Mouse (Mus musculus) gastrocnemius, adult 2 months (tissue): ENCODE results near the gene Hoxd10. TPM values are rescaled to one million over a fixed set of nuclear protein-coding genes. Genes with fewer than 3 reads are reported as not detected.
A peak's percentile ranks its signal among the peaks of the same experiment; 100 is the strongest.

Experiments used
- DNase-seq: peaks from one replicate; pipeline ENCODE4 v3.0.0; 2022
- H3K27ac ChIP-seq: fragments of 200-600 bp; 2 replicates; pipeline ENCODE4 v1.8.1; 2022; ENCODE audit warnings: mild to moderate bottlenecking
- H3K4me3 ChIP-seq: fragments of 200-600 bp; 2 replicates; pipeline ENCODE4 v1.8.1; 2022; ENCODE audit warnings: mild to moderate bottlenecking, moderate library complexity
- CTCF ChIP-seq: fragments of 200-600 bp; IDR thresholded peaks from 2 replicates; pipeline ENCODE4 v1.8.1; 2022; ENCODE audit warnings: antibody characterized with exemption, mild to moderate bottlenecking, moderate library complexity
- intact Hi-C: fragments of 180-260 bp; cut with DNase I; formaldehyde crosslinking; loops from one replicate; pipeline ENCODE4 v1.15.1; 2025
- total RNA-seq, 2 experiments: library from RNA; stranded (reverse); gene quantifications; 2 replicates each; pipeline ENCODE4 v1.2.3; 2021

The Hoxd10 gene
- total RNA-seq, 2 experiments from 2014 or later, result 4.0 to 4.8 TPM

DNA sequence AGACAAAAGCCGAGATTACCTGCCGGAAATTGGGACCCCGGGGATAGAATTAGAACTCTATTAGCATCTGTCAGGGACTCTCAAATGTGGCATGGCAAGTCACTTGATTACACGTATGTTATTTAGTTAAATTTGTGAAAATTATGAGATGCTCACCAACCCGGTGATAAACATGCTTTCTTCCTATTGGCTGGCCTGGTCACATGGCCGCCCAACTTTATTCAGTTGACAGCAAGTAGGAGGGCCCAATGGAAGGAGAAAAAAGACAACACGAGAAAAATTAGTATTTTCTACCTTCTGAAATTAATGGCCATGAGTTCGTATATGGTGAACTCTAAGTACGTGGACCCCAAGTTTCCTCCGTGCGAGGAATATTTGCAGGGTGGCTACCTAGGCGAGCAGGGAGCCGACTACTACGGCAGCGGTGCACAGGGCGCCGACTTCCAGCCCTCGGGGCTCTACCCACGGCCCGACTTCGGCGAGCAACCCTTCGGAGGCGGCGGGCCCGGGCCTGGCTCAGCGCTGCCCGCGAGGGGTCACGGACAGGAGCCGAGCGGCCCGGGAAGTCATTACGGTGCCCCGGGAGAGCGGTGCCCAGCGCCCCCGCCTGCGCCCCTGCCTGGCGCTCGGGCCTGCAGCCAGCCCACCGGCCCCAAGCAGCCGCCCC lies 35.4 kb downstream of the Hoxd10 start:
- intact Hi-C loops, result no loop called here
- H3K4me3 ChIP-seq, result peak overlapping the region; percentile 65
- no peak for TF ChIP-seq CTCF
- no peak for DNase-seq
- H3K27ac ChIP-seq, result no peak overlapping the region

DNA sequence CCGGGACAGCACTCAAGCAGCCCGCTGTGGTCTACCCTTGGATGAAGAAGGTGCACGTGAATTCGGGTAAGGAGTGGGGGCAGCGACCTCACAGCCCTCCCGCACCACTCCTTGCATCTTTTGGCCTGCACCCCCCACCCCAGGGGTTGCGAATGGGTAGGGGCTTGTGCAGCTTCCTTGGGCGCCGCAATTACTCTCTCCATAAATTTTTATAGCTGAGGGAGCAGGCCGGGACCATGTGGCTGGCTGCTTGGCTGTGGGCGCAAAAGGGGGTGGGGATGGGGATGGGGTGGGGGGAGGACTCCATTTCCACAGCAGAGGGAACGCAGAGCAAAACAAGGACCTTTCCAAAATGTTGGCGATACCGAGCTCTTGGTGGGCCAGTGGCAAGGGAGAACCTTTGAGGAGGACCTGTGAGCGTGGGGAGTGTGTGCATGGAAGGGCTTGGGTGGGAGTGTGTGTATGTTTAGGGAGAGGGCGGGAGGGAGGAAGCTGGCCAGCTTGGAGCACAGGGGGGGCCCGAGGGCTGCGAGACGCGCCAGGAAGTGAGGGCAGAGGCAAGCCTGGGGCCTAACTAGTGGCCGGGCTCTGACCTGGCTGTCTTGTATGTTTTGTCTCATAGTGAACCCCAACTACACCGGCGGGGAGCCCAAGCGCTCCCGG lies 36.0 kb downstream of the Hoxd10 start:
- DNase-seq, result no peak
- intact Hi-C loops, result no loop called here
- H3K27ac ChIP-seq, result no peak overlapping the region
- H3K4me3 ChIP-seq, result peak overlapping the region; percentile 65
- TF ChIP-seq CTCF, result no peak

DNA sequence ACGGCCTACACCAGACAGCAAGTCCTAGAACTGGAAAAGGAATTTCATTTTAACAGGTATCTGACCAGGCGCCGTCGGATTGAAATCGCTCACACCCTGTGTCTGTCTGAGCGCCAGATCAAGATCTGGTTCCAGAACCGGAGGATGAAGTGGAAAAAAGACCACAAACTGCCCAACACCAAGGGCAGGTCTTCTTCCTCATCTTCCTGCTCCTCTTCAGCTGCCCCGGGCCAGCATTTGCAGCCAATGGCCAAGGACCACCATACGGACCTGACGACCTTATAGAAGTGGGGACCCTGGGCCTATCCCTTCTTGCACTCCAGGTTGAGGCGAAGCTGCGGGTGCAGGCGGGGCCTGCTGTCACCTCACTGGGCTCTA lies 36.6 kb downstream of the Hoxd10 start:
- no peak overlapping the region for H3K27ac ChIP-seq
- no peak for TF ChIP-seq CTCF
- no peak overlapping the region for H3K4me3 ChIP-seq
- intact Hi-C loops, result no loop called here
- no peak for DNase-seq

DNA sequence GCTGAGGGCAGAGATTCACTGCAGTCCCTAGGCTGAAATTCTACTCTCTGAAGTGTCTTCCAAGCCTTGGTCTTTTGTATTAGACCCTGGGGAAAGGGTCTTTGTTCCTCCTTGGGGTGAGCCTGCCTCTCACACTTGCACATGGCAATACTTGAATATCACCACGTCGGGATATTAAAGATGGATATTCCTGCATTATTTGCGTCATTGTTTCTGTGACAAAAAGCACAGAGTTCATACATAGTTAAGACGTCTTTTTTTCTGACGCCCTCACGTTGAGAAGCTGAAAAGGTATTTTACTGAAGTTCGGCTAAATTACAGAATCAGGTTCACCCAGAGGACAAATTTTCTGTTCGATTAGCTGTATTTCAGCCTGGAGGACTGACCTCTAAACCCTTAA lies 38.6 kb downstream of the Hoxd10 start:
- intact Hi-C loops, result no loop called here

DNA sequence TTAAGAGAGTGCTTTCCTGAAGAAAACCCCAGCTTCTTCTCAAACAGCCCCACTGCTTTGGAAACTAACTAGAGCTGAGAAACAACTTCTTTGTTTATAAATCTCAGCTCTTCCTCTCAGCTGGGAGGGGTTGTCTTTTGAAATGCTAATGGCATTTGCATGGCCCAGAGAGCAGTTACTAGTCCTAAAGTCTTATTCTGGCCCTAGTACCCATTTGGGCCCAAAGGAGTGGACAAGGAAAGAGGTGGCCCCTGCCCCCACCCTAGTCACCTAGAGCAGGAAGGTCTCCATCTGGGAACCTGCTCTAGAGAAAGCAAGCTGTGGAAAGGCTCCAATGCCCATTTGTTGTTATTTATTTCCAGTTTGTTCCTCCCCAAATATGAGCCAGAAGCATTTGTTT lies 39.3 kb downstream of the Hoxd10 start:
- H3K27ac ChIP-seq, result no peak overlapping the region
- no peak for DNase-seq
- no peak for TF ChIP-seq CTCF
- intact Hi-C loops, result no loop called here
- no peak overlapping the region for H3K4me3 ChIP-seq

More for the DNA sequence above, 38.6 kb downstream of the Hoxd10 start:
- TF ChIP-seq CTCF, result no peak
- H3K27ac ChIP-seq, result no peak overlapping the region
- no peak for DNase-seq
- H3K4me3 ChIP-seq, result no peak overlapping the region

DNA sequence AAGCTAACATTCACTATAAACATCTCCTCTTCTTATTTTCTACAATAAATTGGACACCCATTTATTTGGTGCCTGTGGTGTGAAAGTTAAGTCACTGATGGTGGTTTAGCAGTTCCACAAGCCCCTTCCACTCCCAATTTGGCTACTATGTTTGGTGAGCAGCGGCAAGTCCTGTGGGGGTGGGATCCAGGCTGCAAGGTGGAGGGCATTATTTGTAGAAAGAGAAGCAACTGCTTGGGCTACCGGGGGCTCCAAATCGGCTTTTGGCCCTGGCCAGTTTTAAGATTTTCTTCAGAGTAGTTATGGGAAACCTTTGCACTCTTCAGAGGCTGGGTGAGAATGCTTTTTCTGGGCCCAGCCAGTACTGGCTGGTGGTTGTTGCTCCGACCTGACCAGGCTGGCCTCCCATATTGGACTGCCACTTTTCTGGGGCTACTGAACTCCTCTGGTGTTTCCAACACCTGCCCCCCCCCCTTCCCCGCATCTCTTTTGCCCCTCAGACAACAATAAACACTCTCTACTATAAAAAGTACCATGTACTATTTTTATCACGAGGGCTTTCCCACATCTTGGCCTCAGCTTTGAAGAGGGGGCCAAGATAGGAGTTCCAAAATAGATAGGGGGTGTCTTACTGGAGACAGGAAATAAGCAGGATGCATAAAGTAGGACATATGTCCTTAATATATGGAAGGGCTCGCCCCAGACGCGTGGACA lies 40.2 kb downstream of the Hoxd10 start:
- no peak for DNase-seq
- no peak overlapping the region for H3K27ac ChIP-seq
- H3K4me3 ChIP-seq, result peak overlapping the region; percentile 69; the same call in 1 of the 2 replicates
- intact Hi-C loops, result no loop called here
- TF ChIP-seq CTCF, result no peak

DNA sequence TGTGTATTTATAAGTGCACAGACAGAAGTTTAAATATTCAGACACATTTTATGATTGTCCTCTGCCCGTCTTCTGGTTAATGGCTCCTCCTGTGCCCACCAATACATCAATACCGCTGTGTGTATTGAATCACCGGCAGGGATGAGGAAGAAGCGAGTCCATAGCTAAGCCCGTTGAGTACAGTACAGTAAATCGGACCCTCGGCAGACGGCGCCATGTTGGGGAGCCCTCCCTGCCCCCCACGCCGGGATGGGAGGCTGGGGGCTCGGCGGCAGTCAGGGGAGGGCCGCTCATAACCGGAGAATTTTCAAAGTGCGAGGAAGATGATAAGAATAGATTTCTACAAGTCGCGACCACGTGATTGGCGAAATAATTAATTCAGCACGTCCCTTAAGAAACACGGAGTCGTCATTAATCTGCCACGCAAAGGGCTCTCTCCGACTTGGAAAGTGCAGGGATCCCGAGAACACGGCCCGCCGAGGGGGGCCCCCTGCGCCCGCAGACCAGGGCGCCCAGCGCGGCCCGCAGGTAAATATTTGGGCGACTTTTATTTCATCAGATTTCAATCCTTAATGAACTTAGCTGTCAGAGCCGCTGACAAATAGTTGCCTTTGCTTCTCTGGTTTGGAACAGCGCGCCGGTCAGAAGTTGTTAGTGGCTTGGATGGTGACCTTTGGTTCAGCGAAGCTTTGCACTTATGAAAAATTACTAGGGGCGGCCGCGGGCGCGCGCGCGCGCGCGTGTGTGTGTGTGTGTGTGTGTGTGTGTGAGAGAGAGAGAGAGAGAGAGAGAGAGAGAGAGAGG lies 41.0 kb downstream of the Hoxd10 start:
- Histone ChIP-seq H3K27ac (no peak overlapping the region), H3K4me3 (peak overlapping the region; percentile 69)
- TF ChIP-seq CTCF, result no peak
- DNase-seq, result no peak
- intact Hi-C loops, result no loop called here

DNA sequence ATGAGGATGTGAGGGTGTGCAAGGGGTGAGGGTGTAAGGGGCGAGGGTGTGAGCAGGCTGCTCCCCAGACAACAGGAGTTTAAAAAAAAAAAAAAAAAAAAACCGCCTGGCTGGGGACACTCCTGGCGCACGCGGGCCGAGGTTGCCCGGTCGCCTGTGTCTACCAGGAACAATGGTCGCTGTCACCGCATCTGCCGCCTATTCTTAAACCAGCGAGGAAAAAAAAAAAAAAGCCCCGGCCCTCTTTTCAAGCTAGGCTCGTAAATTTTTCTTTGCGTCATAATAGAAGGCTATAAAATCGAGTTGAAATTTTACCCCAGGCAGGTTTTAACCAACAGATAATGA lies 41.6 kb downstream of the Hoxd10 start:
- peak overlapping the region; percentile 69 for H3K4me3 ChIP-seq
- DNase-seq, result no peak
- no peak overlapping the region for H3K27ac ChIP-seq
- intact Hi-C loops, result no loop called here
- no peak for TF ChIP-seq CTCF

DNA sequence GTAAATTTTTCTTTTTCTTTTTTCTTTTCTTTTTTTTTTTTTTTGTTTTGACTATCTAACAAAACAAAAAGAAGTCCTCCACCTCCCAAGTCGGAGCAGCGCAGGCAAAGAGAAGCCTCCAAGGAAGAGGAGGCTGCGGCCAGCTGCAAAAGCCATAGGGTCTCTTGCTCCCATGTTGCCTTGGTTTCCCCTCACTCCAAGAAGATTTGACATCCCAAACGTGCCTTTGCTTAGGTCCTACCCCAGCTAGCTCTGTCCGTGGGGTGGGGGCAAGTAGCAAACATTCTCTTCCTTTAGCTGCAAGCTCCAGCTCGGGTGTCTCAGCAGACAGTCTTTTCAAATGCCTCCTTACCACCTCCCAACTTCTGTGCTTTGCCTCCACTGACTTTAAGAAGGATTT lies 42.0 kb downstream of the Hoxd10 start:
- intact Hi-C loops, result no loop called here
- DNase-seq, result no peak
- H3K27ac ChIP-seq, result no peak overlapping the region
- no peak for TF ChIP-seq CTCF
- H3K4me3 ChIP-seq, result no peak overlapping the region

DNA sequence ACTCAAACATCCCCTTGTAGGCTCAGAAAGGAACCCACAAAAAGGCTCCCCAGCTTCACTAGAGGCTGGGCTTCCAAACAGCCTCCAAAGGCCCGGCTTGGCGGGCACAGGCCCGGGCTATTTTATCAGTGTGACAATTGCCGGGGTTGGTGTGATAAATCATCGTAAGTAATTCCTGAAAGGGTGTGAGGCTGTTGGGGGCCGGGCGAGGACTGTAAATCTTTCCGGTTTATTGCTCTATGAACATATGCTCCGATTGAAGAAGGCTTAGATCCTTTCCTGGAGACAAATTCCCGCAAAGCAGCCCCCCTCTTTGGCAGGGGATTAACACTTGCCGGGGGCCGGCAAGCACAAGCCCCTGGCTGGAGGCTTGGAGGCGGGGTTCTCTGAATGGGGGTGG lies 42.7 kb downstream of the Hoxd10 start:
- Histone ChIP-seq H3K4me3 (no peak overlapping the region), H3K27ac (no peak overlapping the region)
- no peak for DNase-seq
- intact Hi-C loops, result no loop called here
- TF ChIP-seq CTCF, result no peak

DNA sequence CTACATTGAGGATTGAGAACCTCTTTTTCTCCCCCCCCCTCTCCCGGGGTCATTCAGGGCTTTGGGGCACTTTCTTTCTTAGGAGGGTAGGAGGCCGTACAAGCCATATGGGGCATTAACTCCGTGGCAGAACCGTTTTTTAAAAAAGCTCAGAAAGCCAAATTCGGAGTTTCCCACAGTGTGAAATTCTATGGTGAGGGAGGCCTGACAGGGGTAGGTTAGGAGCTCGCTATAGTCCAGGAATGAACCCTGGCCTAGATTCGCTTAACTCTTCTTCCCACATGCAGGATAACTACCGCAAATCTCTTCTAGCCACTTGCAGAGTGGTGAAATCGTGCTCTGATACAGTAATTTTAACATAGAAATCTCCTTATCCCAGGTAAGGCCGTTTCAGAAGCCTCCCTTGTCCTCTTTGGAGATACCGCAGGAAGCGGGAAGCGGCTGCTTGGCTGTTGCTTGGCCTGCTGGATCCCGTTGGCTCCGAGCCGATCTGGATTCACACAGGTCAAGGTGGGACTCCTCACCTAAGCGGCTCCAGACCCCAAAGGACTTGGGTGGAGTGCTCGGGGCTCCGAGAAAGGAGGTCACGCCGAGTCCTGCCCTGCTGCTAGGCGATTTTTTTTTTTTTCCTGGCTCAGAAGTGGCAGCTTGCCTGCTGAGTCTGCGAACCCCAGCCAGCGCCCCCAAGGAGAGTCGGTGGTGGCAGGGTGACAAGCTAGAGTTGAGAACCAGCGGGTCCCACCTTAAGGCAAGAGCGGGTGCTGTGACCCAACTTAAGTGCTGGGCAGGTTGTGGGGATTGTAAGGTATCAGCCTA lies 43.5 kb downstream of the Hoxd10 start:
- no peak for TF ChIP-seq CTCF
- DNase-seq, result no peak
- Histone ChIP-seq H3K4me3 (no peak overlapping the region), H3K27ac (no peak overlapping the region)
- intact Hi-C loops, result no loop called here
